Mouse (Mus musculus) v-Abl transformed pro-B cells (cell line): ENCODE data around the gene Capza3.

ENCODE experiments used
- in situ Hi-C, 2 experiments: fragments of 400-800 bp; cut with MboI; formaldehyde crosslinking; loops; one replicate each; pipeline ENCODE4 v1.15.1; 2025; ENCODE audit not compliant: unreplicated experiment in 2 of 2

The Capza3 gene

GRCm38 (mm10) chr6:140040952-140041351 is at the start of gene Capza3:
Gene Capza3 (plus strand): TSS chr6:140041252.
- in situ Hi-C loops = no loop called here

GRCm38 (mm10) chr6:140005181-140005580 is 35.9 kb upstream of the Capza3 start:
- in situ Hi-C loops = no loop called here

- in situ Hi-C loops = no loop called here
Measured at GRCm38 (mm10) chr6:140024404-140024803, 16.6 kb upstream of the Capza3 start.

- in situ Hi-C loops = no loop called here
Measured at GRCm38 (mm10) chr6:140041357-140041756, 305 bp downstream of the Capza3 start, which contains the start of gene Plcz1. Gene Plcz1 (minus strand): TSS chr6:140041457.

- in situ Hi-C loops = no loop called here
Measured at GRCm38 (mm10) chr6:140051476-140051875, 10.4 kb downstream of the Capza3 start.

- in situ Hi-C loops = no loop called here
Measured at GRCm38 (mm10) chr6:140054271-140054928, 13.3 kb downstream of the Capza3 start.

GRCm38 (mm10) chr6:140069177-140069576 is 28.1 kb downstream of the Capza3 start:
- in situ Hi-C loops = no loop called here

GRCm38 (mm10) chr6:140080933-140081332 is 39.9 kb downstream of the Capza3 start:
- in situ Hi-C loops = no loop called here

- in situ Hi-C loops = no loop called here
Measured at GRCm38 (mm10) chr6:140081739-140082138, 40.7 kb downstream of the Capza3 start.

GRCm38 (mm10) chr6:140089855-140090254 is 48.8 kb downstream of the Capza3 start:
- in situ Hi-C loops = no loop called here
